Mouse (Mus musculus): Measurements from ENCODE around the gene Smpdl3b.
"Not testable (repeated sequence)": the region's sequence is repeated elsewhere in the genome, so short reads cannot be mapped to it uniquely, and the experiment has no call there.

Smpdl3b gene

GRCm38 (mm10) chr4:132778562-132779201, 21.6 kb upstream of the Smpdl3b start:
- DNase-seq: no peak

GRCm38 (mm10) chr4:132776764-132777163, 19.7 kb upstream of the Smpdl3b start:
- peak; percentile 85 for DNase-seq

GRCm38 (mm10) chr4:132774905-132775304, 17.9 kb upstream of the Smpdl3b start:
- no peak for DNase-seq

- no peak for DNase-seq
Measured at GRCm38 (mm10) chr4:132771776-132772175, 14.7 kb upstream of the Smpdl3b start.

- peak; percentile 99 for DNase-seq
Measured at GRCm38 (mm10) chr4:132767914-132768876, 11.1 kb upstream of the Smpdl3b start, which contains the start of gene Rpa2. Gene Rpa2, plus strand, starts transcription at chr4:132768332.

- DNase-seq: not testable (repeated sequence)
Measured at GRCm38 (mm10) chr4:132763125-132763524, 6.1 kb upstream of the Smpdl3b start.

GRCm38 (mm10) chr4:132762602-132763001, 5.5 kb upstream of the Smpdl3b start:
- no peak for DNase-seq

GRCm38 (mm10) chr4:132760296-132760695, 3.2 kb upstream of the Smpdl3b start:
- no peak for DNase-seq

GRCm38 (mm10) chr4:132757633-132758351, 740 bp upstream of the Smpdl3b start:
- DNase-seq: no peak

GRCm38 (mm10) chr4:132752992-132753391, 4.1 kb downstream of the Smpdl3b start:
- DNase-seq: no peak

GRCm38 (mm10) chr4:132749258-132749982, 7.6 kb downstream of the Smpdl3b start:
- DNase-seq: no peak

- DNase-seq: no peak
Measured at GRCm38 (mm10) chr4:132748778-132749177, 8.3 kb downstream of the Smpdl3b start.

- DNase-seq: peak; percentile 45
Measured at GRCm38 (mm10) chr4:132747664-132748259, 9.3 kb downstream of the Smpdl3b start.

GRCm38 (mm10) chr4:132746911-132747517, 10.0 kb downstream of the Smpdl3b start:
- no peak for DNase-seq

- DNase-seq: peak; percentile 26
Measured at GRCm38 (mm10) chr4:132743992-132744911, 12.8 kb downstream of the Smpdl3b start.

- no peak for DNase-seq
Measured at GRCm38 (mm10) chr4:132741491-132741890, 15.6 kb downstream of the Smpdl3b start.

GRCm38 (mm10) chr4:132737154-132737553, 19.9 kb downstream of the Smpdl3b start:
- not testable (repeated sequence) for DNase-seq

GRCm38 (mm10) chr4:132735894-132736293, 21.2 kb downstream of the Smpdl3b start:
- DNase-seq: peak; percentile 21

GRCm38 (mm10) chr4:132735389-132735788, 21.7 kb downstream of the Smpdl3b start:
- no peak for DNase-seq

GRCm38 (mm10) chr4:132734766-132735165, 22.3 kb downstream of the Smpdl3b start:
- DNase-seq: no peak

All from kidney, postnatal 10 days (tissue).